Mouse (Mus musculus): ENCODE measurements at regions not wholly inside any gene's neighbourhood (a gene's known extent, or its start where the extent isn't known, plus 50 kb on each side); places are given as distances from the start of the nearest gene placed in this dataset.

DNA sequence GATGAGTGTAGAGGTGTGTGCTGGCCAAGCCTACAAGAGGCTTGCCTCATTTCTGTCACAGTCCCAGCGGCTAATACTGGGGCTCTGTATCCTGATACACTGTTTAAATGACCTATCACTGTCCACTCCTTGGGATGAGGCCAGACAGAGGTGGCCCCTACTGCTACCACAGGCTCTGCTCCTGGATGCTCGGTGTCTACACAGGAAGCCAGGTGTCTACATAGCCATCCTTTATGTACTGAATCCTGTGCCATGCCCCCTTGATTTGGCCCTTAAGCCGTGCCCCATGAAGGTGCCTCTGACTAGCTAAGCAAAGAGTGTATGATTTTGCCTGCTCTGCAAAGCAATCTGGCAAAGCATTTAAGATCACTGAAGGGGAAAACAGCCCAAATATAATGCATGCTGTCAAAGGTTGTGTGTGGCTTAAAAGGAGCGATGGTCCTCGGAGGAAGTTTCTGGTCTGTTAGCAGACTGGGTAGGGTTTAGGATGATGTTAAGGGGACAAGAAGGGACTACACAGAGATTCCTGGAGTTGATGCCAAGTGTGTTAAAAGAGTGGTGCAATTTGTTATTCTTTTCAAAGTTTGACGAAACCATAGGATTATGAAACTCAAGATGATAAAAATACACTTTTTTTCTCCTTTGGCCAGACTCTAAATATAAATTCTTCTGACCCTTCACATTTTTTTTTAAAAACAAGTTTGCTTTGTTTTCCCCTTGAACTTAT lies 104.2 kb downstream of the E030025P04Rik start:
- no peak for DNase-seq (ENCODE audit: low read depth, low spot score)

- no peak for DNase-seq (ENCODE audit: low read depth, low spot score)
Measured at GRCm38 (mm10) chr11:109039060-109039791, 104.9 kb downstream of the E030025P04Rik start.

DNA sequence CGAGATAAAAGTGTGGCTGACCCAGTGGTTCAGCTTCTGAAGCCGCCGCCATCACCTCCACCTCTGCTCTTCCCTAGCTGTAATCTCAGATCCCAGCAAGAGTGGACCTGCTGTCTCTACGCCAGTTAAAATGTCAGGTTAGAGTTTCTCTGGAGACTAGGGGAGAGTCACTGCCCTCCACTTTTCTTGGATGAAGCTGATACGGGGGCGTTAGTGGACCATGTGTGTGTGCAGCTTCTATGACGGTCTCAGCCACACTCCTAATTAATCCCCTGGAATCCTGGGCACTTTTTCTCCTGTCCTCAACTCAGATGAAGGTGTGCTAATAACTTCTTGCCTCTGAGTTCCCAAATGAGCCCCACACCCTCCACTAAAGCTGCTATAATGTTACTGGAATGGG lies 106.0 kb downstream of the E030025P04Rik start:
- DNase-seq (ENCODE audit: low read depth, low spot score) = no peak

- no peak for DNase-seq (ENCODE audit: low read depth, low spot score)
Measured at GRCm38 (mm10) chr11:109034596-109034995, 109.6 kb downstream of the E030025P04Rik start.

GRCm38 (mm10) chr11:109034072-109034471 lies 110.1 kb downstream of the E030025P04Rik start:
- no peak for DNase-seq (ENCODE audit: low read depth, low spot score)

- DNase-seq (ENCODE audit: low read depth, low spot score) = no peak
Measured at GRCm38 (mm10) chr11:109032729-109033128, 111.4 kb downstream of the E030025P04Rik start.

- no peak for DNase-seq (ENCODE audit: low read depth, low spot score)
Measured at GRCm38 (mm10) chr11:109030486-109030885, 110.3 kb downstream of the Axin2 start.

DNA sequence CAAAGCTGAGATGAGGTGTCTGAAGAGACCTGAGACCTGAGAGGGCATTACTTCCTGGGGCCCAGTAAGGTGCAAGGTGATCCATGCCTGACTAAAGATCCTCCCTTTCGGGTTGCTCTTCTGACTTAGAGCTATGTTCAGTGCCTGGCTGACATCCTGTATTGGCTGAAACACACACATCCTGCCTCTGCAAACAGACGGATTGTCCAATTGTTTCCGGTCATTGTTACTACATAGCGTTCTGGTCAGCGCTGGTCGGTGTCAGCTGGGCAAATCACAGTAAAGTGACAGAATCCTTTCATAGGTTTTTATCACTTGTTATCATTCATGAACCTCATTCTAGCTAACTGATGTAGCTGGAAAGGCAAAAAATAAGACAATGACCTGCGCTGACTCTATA lies 109.7 kb downstream of the Axin2 start:
- DNase-seq (ENCODE audit: low read depth, low spot score) = no peak

GRCm38 (mm10) chr11:109014806-109015205 lies 94.7 kb downstream of the Axin2 start:
- DNase-seq (ENCODE audit: low read depth, low spot score) = no peak

DNA sequence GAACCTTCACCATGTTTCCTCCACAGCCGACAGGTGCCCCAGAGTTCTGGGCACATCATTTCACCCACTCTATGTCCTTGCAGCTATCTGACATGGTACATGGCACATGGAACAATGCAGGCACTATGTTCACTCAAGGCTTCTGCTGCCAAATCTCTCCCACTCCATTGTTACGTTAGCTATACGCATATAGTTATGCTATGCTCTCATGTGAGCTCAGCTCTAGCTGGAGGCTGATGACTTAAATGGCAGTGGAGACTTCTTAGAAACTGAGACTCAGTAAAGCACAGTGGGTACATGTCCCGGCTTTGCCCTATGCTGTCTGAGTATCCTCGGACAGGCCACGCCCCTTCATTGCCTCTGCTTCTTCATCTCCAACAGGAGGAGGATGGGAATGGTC lies 91.0 kb downstream of the Axin2 start:
- no peak for DNase-seq (ENCODE audit: low read depth, low spot score)

GRCm38 (mm10) chr11:109008872-109009271 lies 88.7 kb downstream of the Axin2 start:
- no peak for DNase-seq (ENCODE audit: low read depth, low spot score)

DNA sequence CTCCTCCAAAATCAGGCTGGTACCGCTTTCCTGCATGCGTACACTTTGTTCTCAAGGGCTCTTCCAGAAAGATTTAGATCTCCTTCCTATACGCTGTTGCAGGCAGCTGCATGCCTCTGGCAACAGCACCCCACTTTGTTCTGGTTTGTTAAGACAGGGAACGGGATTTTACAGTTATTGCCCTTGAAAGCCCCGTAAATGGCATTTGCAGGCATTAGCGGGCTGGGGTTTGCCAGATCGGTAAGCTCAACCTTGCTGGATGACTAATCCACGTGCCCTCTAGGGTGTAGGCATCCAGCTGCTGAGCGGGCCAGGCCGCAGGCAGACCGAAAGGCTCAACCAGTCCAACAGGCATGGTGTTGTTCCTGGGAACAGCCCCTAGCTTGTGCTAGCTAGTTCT lies 85.5 kb downstream of the Axin2 start:
- no peak for DNase-seq (ENCODE audit: low read depth, low spot score)
